Mouse (Mus musculus): ENCODE results near the gene Itga2b.

- TF ChIP-seq POLR2A (IDR thresholded peaks at IDR 0.05; ENCODE audit: borderline replicate concordance, control insufficient read depth, low read depth, low read length): no peak
- no peak for TF ChIP-seq CTCF (IDR thresholded peaks at IDR 0.05; ENCODE audit: control insufficient read depth, insufficient read depth, low read length)
Observed at GRCm38 (mm10) chr11:102403657-102404056, 66.3 kb downstream of the Itga2b start.

All from bone marrow, adult 2 months (tissue).